Mouse (Mus musculus) olfactory bulb, adult 2 months (tissue): ENCODE results near the gene Pmpca.

Source experiments
- CTCF ChIP-seq: fragments of 200-500 bp; IDR thresholded peaks from 2 replicates; pipeline ENCODE4 v1.5.1; 2012; ENCODE audit warnings: low read depth, mild to moderate bottlenecking, low read length, moderate library complexity; ENCODE audit not compliant: insufficient read depth
- POLR2A ChIP-seq: fragments of 200-500 bp; IDR thresholded peaks from 2 replicates; pipeline ENCODE4 v1.6.1; 2012; ENCODE audit warnings: mild to moderate bottlenecking, low read depth, low read length, moderate library complexity; ENCODE audit not compliant: insufficient read depth

DNA sequence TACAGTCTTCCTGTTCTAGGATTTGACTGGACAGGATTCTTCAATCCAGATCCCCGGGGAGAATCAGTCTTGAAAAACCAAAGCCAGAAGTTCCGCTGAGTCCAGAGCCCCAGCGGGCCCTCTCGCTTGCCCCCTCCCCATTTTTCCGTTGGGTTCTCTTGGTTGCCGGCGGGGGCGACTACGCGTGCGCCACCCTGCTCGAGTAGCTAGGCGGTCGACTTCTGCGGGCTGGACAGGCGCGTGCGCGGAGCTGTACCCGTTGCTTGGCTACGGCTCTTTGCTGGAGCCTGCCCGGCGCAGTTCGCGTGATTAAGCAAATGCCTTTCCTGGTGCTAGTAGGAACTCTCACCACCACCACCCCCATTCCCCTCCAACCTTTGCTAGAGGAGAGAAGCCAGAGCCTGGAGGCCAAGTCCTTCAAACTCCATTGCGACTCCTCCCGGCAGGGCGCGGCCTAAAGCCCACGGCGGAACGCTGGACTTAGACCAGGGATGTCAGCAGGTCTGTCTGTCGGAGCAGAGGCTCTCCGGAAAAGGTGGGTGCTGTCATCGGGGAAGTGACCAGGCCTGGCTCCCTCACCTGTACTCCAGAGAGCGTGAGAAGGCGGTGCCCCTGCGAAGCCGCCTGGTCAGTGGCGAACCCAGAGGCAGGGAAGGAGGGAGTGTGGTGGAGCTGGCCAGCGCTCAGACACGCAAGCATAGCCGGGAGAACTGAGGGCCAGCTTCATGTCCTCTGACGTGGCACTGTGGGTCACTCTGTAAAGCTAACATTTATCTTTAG is 56.7 kb downstream of the Pmpca start:
- TF ChIP-seq POLR2A (peak; percentile 18; the same call in 1 of the 2 replicates), CTCF (no peak)
